ENCODE assay signal across 26 mouse cellular contexts in genomic region chr1:43404693-43405678, GRCm38 (mm10). TPM values are rescaled to one million over a fixed set of nuclear protein-coding genes. Genes with fewer than 3 reads are reported as not detected.
A peak's percentile ranks its signal among the peaks of the same experiment; 100 is the strongest.
DNase-seq lines count a peak whose midpoint lies in the region; ATAC-seq and TF ChIP-seq lines count a peak whose summit lies in the region.
"Had no signal": no experiment of that assay in that cellular context is flagged by ENCODE, and none has a peak within 500 bp of the region (broad histone marks: within the 10 kb centered on the region; RNA-seq: fewer than 3 reads in every experiment).

No protein-coding gene starts in this region.

- H3K4me1 ChIP-seq in intestine, embryonic 15.5 days (replicated peaks), result no peaks in the 10 kb centered on the region
- H3K4me1 ChIP-seq in intestine, postnatal 0 days (replicated peaks; ENCODE audit: control insufficient read depth, insufficient read depth, low read length), result no peaks in the 10 kb centered on the region
- peaks cover 2% of the 10 kb centered on the region; the same call in 1 of the 2 replicates for H3K4me1 ChIP-seq in stomach, embryonic 15.5 days
- H3K4me1 ChIP-seq: forebrain, embryonic 15.5 days; heart, embryonic 12.5 days; hindbrain, embryonic 15.5 days had no signal

- no peak overlapping the region for H3K9ac ChIP-seq in intestine, embryonic 15.5 days
- no peak overlapping the region for H3K9ac ChIP-seq in intestine, postnatal 0 days (ENCODE audit: low read depth, low read length)
- H3K9ac ChIP-seq in stomach, embryonic 15.5 days, result no peak overlapping the region
- H3K9ac ChIP-seq: forebrain, embryonic 15.5 days; heart, embryonic 12.5 days; hindbrain, embryonic 15.5 days had no signal

- peak overlapping the region; percentile 24; the same call in 1 of the 2 replicates for H3K27ac ChIP-seq in intestine, embryonic 15.5 days
- no peak overlapping the region for H3K27ac ChIP-seq in intestine, postnatal 0 days (ENCODE audit: low read depth, low read length)
- peak overlapping the region; percentile 78 for H3K27ac ChIP-seq in stomach, embryonic 15.5 days
- H3K27ac ChIP-seq: forebrain, embryonic 15.5 days; hindbrain, embryonic 15.5 days; left cerebral cortex, adult 2 months had no signal

- H3K4me3 ChIP-seq in intestine, embryonic 15.5 days (replicated peaks), result no peak overlapping the region
- H3K4me3 ChIP-seq in intestine, postnatal 0 days (ENCODE audit: low read depth, low read length), result no peak overlapping the region
- H3K4me3 ChIP-seq in stomach, embryonic 15.5 days (replicated peaks), result no peak overlapping the region
- H3K4me3 ChIP-seq: forebrain, embryonic 15.5 days; heart, embryonic 12.5 days; hindbrain, embryonic 15.5 days; left cerebral cortex, adult 2 months; megakaryocyte, embryonic 14.5 days had no signal

- no peaks in the 10 kb centered on the region for H3K27me3 ChIP-seq in intestine, embryonic 15.5 days (replicated peaks)
- no peaks in the 10 kb centered on the region for H3K27me3 ChIP-seq in intestine, postnatal 0 days (replicated peaks; ENCODE audit: control insufficient read depth, insufficient read depth, low read length)
- no peaks in the 10 kb centered on the region for H3K27me3 ChIP-seq in stomach, embryonic 15.5 days (replicated peaks)
- H3K27me3 ChIP-seq: forebrain, embryonic 15.5 days; heart, embryonic 12.5 days; hindbrain, embryonic 15.5 days had no signal

- no peaks in the 10 kb centered on the region for H3K36me3 ChIP-seq in intestine, embryonic 15.5 days
- no peaks in the 10 kb centered on the region for H3K36me3 ChIP-seq in intestine, postnatal 0 days (ENCODE audit: control insufficient read depth, insufficient read depth)
- H3K36me3 ChIP-seq in stomach, embryonic 15.5 days, result no peaks in the 10 kb centered on the region
- H3K36me3 ChIP-seq: forebrain, embryonic 15.5 days; heart, embryonic 12.5 days; hindbrain, embryonic 15.5 days had no signal

- no peaks in the 10 kb centered on the region for H3K9me3 ChIP-seq in intestine, embryonic 15.5 days
- H3K9me3 ChIP-seq in intestine, postnatal 0 days (ENCODE audit: control insufficient read depth), result no peaks in the 10 kb centered on the region
- H3K9me3 ChIP-seq in stomach, embryonic 15.5 days, result no peaks in the 10 kb centered on the region
- H3K9me3 ChIP-seq: forebrain, embryonic 15.5 days; heart, embryonic 12.5 days; hindbrain, embryonic 15.5 days; megakaryocyte, embryonic 14.5 days had no signal

- TF ChIP-seq CTCF in intestine, postnatal 0 days (IDR thresholded peaks at IDR 0.05; ENCODE audit: low read depth), result no peak

- 31% methylated on average over 9 of the region's 9 CpGs for WGBS in intestine, embryonic 15.5 days
- WGBS in intestine, postnatal 0 days, result 22% methylated on average over 9 of the region's 9 CpGs
- WGBS in stomach, embryonic 15.5 days, result 27% methylated on average over 9 of the region's 9 CpGs

- no peak overlapping the region; the same call in 1 of the 2 replicates for H3K4me2 ChIP-seq in intestine, embryonic 15.5 days (replicated peaks)
- no peak overlapping the region for H3K4me2 ChIP-seq in intestine, postnatal 0 days (replicated peaks; ENCODE audit: low read depth)
- H3K4me2 ChIP-seq in stomach, embryonic 15.5 days, result 0 out of 2 replicates have a peak overlapping the region, but pooled peaks have one; percentile 8
- H3K4me2 ChIP-seq: forebrain, embryonic 15.5 days; heart, embryonic 12.5 days; hindbrain, embryonic 15.5 days had no signal

- peak; percentile 51; the same call in 1 of the 2 replicates for ATAC-seq in intestine, embryonic 15.5 days
- ATAC-seq in intestine, postnatal 0 days, result no peak
- peak; percentile 45; the same call in 1 of the 2 replicates for ATAC-seq in common myeloid progenitor, adult 5-6 weeks (replicated peaks; ENCODE audit: low read depth, poor library complexity, severe bottlenecking)
- peak; percentile 60; the same call in 1 of the 2 replicates for ATAC-seq in stomach, embryonic 15.5 days (ENCODE audit: insufficient read depth, low FRiP score, low read depth)
- ATAC-seq: forebrain, embryonic 15.5 days had no signal

- DNase-seq in 416B (ENCODE audit: low read depth), result peak; percentile 33
- DNase-seq in adrenal gland, postnatal 4 days (ENCODE audit: low spot score in 2 of 2), result no peak
- DNase-seq in spleen, postnatal 36 days (ENCODE audit: low spot score in 2 of 2), result no peak
- DNase-seq in layer of hippocampus, adult 8-10 months (ENCODE audit: low spot score in 2 of 2), result no peak
- DNase-seq: adrenal gland, adult 8-10 months; cerebellum, adult 11-12 months; cerebellum, postnatal 14 days; embryo, embryonic 11 days; gastrocnemius, postnatal 36 days; heart, postnatal 4 days; kidney, adult 18-20 months; kidney, postnatal 10 days; layer of hippocampus, adult 9-11 months; left cerebral cortex, postnatal 4 days; liver; midbrain, embryonic 14.5 days; spleen, adult 18-20 months had no signal

RNA-seq across cellular contexts. Expression of gene Nck2, which starts 39.4 kb away (rescaled TPM):
- 29.7 and 31.6 TPM in 2 replicates for polyA plus RNA-seq in intestine, embryonic 15.5 days (2015; fragmentation: Nextera tagmentation; extraction: Ambion mirVana)
- polyA plus RNA-seq in intestine, postnatal 0 days (2015; fragmentation: Nextera tagmentation; extraction: Ambion mirVana), result 17.0 and 17.1 TPM in 2 replicates
- total RNA-seq in common myeloid progenitor, adult 5-6 weeks (2017), result 16.6 and 25.2 TPM in 2 replicates
- polyA plus RNA-seq in stomach, embryonic 15.5 days (2015; fragmentation: Nextera tagmentation; extraction: Ambion mirVana), result 41.3 and 42.2 TPM in 2 replicates
- total RNA-seq in adrenal gland, postnatal 4 days (2021), result 10 to 100 TPM; 38.6 to 46.3 TPM
- 10 to 100 TPM; 40.5 to 50.5 (median 48.8) TPM for total RNA-seq in layer of hippocampus, adult 8-10 months (2022)
